Mouse (Mus musculus) spleen, adult 12 weeks (tissue): ENCODE measurements around the gene Chst10.

ENCODE experiments used
- DNase-seq: peaks from one replicate; pipeline ENCODE4 v3.0.0; 2022; ENCODE audit warnings: low spot score

Chst10 gene

GRCm38 (mm10) chr1:38866242-38866641, 31.7 kb downstream of the Chst10 start:
- DNase-seq = no peak

GRCm38 (mm10) chr1:38864341-38864740, 33.6 kb downstream of the Chst10 start:
- DNase-seq = no peak

GRCm38 (mm10) chr1:38862213-38862612, 35.7 kb downstream of the Chst10 start:
- DNase-seq = no peak

GRCm38 (mm10) chr1:38860867-38861524, 37.0 kb downstream of the Chst10 start:
- no peak for DNase-seq

DNA sequence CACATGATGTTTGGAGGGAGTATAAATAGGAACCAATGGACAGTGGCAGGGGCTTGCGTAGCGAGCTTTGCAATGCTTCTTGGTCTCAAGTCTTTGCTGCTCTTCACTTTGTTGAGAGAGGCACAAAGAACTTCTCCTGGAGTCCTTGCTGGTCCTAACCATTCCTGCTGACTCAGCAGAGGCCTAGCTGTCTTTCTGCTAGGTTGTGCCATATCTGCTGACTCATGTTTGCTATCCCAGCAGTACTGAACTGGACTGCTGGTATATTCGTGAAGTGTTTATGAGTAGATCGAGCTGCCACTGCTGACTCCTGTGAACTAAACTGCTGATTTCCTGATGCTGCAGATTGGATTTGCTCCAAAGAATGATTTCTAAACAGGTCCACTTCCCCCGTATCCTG, 37.8 kb downstream of the Chst10 start:
- DNase-seq = no peak

DNA sequence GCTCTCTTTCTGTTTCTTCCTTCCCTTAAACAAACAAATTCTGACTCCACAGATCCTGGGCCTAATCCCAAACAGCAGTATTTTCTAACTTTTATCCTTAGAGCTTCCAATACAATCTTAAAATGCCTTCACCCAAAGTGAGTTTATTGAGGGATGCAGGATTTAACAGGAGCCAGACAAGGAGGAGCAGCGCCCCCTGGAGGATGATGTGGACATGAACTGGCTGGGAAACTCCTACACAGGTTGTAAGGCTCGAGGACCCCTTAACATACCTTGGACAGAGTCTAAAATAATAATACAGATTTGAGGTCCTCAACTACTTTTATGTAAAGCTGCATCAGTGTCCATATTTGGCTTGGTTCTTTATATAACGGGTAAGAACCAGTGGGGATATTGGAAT, 41.8 kb downstream of the Chst10 start:
- peak; percentile 12 for DNase-seq

- no peak for DNase-seq
Observed at GRCm38 (mm10) chr1:38852250-38852649, 45.7 kb downstream of the Chst10 start.

- no peak for DNase-seq
Observed at GRCm38 (mm10) chr1:38850650-38851049, 47.3 kb downstream of the Chst10 start.

DNA sequence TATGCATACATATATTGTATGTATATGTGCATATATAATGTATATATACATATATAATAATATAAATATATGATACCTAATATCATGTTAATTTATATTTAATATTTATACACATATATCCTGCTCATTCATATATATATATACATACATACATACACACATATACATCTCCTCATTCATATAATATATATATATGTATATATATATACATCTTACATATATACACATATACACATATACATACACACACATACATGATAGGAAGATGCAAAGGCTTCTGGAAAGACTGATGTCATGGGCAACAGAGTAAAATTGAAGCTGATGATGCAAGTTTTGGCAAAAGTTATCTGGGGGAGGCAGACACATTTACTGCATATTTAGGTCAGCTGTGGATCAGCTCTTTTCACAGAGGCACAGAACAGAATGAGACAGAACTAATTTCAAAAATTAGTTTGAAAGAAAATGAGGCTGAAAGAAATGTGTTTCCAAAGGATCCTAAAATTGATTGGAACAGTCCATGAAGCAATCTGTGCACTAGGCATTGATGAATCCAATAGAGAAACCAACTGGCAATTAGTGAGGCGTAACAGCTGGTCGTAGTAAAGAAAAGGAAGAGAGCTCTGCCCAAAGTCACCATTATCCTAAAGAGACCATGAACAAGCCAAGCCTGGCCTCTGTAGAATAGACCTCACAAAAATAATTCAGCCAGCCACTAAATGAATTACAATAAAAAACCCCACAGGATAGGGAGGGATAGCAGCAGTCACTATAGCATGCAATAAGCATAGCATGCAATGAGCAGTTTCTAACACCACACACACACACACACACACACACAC, 49.3 kb downstream of the Chst10 start:
- DNase-seq = no peak

- DNase-seq = no peak
Observed at GRCm38 (mm10) chr1:38847975-38848374, 50.0 kb downstream of the Chst10 start.

- no peak for DNase-seq
Observed at GRCm38 (mm10) chr1:38843275-38843674, 54.7 kb downstream of the Chst10 start.

GRCm38 (mm10) chr1:38842861-38843260, 55.1 kb downstream of the Chst10 start:
- no peak for DNase-seq

- no peak for DNase-seq
Observed at GRCm38 (mm10) chr1:38839944-38840343, 58.0 kb downstream of the Chst10 start.

DNA sequence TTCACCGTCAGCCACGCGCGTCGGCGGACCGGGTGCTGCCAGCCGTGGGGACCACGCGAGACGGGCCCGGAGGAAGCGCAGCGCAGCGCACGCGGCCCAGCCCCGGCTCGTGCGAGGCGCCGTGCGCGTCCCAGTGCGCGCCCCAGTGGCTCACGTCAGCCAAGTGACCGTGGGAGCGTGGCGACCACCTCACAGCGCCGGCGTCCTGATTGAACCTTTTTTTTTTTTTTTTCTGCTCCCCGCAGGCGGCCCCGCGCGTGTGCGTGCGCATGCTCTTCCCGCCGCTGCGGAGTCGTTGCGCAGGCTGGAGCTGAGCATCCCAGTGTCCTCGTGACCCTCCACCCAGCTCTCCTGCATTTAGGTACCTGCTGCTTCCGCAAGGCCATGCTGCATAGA, 61.5 kb downstream of the Chst10 start, which contains the start of gene Lonrf2:
Lonrf2 (minus strand) TSS at position 235 of the 396 bp plus-strand sequence.
- DNase-seq = no peak

- DNase-seq = no peak
Observed at GRCm38 (mm10) chr1:38835568-38836476, 62.1 kb downstream of the Chst10 start.

- DNase-seq = no peak
Observed at GRCm38 (mm10) chr1:38834899-38835298, 63.1 kb downstream of the Chst10 start.

DNA sequence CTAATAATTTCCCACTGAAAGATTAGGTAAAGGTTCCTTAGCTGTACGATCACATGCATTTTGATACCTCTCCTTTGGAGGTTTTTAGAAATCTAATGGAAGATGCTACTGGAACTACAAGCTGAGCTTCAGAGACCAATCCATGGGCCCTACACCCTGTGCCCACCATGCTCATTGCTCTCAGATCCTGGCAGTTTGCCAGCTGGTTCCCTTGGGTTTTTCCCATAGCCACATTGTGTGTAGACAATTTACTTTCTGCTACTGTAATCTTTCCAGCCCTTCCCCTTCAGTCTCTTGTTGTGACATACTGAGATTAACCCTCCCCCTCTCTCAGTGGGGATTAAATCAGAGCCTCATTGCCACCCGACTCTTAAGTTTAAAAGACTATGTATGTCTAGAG, 73.0 kb downstream of the Chst10 start:
- no peak for DNase-seq

GRCm38 (mm10) chr1:38823851-38824250, 74.1 kb downstream of the Chst10 start:
- no peak for DNase-seq

DNA sequence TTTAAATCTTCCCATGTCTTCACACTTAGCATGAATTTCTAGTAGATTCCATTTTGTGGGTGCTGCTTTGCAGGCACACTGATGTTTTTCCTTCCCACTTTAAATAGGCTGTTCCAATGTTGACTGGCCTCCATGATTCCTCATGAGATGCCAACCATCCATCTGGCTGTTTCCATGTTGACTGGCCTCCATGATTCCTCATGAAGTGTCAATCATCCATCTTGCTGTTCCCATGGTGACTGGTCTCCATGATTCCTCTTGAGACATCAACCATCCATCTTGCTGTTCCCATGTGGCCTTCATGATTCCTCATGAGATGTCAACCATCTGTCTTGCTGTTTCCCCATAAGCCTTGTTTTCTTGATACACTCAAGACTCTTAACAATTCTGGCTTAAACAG, 78.3 kb downstream of the Chst10 start:
- DNase-seq = no peak

DNA sequence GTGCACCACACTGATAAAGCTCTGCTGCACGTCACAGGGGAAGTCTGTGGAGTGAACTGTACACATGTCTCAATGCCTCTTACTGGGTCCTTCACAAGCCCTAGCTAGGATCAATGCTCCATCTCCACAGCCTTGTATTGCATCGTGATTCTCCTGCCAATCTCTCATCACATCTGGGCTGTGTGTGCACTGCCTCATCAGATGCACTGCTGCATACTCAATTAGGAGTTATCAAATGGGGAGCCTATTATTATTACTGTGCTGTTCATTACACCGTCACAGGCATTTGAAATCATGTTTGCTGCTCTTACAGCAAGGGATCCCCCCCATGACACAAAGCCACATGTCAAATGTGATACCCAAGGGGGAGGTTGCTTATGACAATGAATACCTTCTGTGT, 80.3 kb downstream of the Chst10 start:
- no peak for DNase-seq

GRCm38 (mm10) chr1:38817268-38817667, 80.7 kb downstream of the Chst10 start:
- no peak for DNase-seq

DNA sequence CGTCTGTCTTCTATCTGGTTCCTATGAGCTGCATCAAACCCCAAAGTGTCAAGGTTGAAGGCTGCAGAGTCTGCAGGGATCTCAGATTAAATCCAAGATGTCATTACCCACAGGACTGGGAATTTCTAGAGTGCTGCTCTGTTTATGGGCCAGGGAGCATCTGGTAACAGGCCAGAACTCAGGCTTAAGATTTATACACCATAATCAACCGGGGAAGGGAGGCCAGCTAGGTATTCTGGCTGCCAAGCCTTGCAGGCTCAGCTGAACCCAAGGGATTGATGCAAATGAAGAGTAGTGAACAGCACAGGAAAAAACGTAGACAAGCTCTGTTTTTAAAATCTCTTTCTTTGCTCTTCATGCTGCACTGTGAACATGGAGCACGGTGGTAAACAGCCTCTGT, 81.7 kb downstream of the Chst10 start:
- no peak for DNase-seq
